Mouse (Mus musculus): ENCODE measurements at regions not wholly inside any gene's neighbourhood (a gene's known extent, or its start where the extent isn't known, plus 50 kb on each side); places are given as distances from the start of the nearest gene placed in this dataset.

DNA sequence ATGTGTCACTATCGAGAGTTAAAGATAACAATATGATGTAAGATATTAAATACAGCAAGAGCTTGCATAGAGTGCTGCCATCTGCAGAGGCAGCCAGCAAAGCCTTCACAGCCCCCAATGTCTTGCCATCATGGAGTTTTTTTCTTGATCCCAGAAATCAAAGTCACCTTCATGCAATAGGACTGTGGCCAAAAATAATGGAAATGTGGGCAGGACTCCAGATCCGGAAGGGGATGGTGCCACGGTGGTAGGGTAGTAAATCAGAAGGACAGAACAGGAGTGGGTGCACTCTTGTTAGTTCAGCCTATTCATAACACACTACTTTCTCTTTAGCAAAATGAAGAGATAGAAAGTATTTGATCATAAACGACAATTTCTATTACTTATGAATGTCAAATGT, 145.3 kb downstream of the Cavin4 start:
- TF ChIP-seq CTCF (IDR thresholded peaks at IDR 0.05; ENCODE audit: insufficient read depth, low read length) (no peak), POLR2A (IDR thresholded peaks at IDR 0.05; ENCODE audit: borderline replicate concordance, extremely low read depth, low read depth, low read length) (no peak)

Data from lung, adult 2 months (tissue).